Mouse (Mus musculus): ENCODE results near the gene Rps15. TPM values are rescaled to one million over a fixed set of nuclear protein-coding genes. Genes with fewer than 3 reads are reported as not detected.

Gene Rps15
- polyA plus RNA-seq, 1 experiment from 2014 or later = 882 TPM

DNA sequence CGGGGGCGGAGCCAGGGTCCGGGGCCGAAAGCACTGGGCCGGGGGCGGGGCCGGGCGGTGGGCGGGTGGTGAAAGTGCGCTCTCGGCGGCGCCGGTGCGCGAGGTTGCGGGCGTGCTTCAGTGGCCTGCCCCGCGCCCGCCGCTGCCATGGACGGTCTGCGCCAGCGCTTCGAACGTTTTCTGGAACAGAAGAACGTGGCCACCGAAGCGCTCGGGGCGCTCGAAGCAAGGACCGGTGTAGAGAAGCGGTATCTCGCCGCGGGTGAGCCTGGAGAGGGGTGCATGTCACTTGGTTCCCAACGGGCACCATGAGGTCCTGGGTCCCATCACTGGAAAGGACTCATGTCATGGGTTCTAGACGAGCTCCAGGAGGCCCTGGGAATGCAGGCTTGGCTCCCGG, 37.8 kb downstream of the Rps15 start:
- DNase-seq (ENCODE audit: low spot score) = no peak
- no peaks in the 10 kb centered on the region for H3K36me3 ChIP-seq
- H3K4me3 ChIP-seq = peak overlapping the region; percentile 67
- H3K27me3 ChIP-seq (ENCODE audit: insufficient read depth, poor library complexity, severe bottlenecking) = peaks cover 88% of the 10 kb centered on the region
- H3K9me3 ChIP-seq = no peaks in the 10 kb centered on the region
- H3K4me1 ChIP-seq = peaks cover 39% of the 10 kb centered on the region
- 3% methylated on average over 40 of the region's 41 CpGs for WGBS
- H3K27ac ChIP-seq = peak overlapping the region; percentile 75

DNA sequence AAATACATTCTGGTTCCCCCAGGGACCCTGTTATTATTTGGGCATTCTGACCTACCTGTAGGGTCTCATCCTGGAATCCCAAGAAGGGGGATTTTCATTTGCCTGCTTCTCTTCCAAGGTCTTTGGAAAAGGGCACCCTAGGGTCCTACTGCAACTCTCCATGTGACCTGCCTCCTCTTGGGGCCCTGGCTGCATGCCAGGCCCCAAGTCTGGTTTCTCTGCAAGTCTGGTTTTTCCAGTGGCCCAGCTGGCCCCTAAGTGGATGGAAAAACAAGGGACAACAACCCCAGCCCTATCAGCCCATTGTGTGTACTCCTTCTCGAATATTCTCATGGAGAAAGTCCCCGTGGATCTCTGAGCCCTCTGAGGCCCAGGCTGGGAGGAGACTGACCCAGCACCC, 38.6 kb downstream of the Rps15 start:
- Histone ChIP-seq H3K27me3 (ENCODE audit: insufficient read depth, poor library complexity, severe bottlenecking) (peaks cover 88% of the 10 kb centered on the region), H3K27ac (no peak overlapping the region), H3K4me3 (peak overlapping the region; percentile 67), H3K9me3 (no peaks in the 10 kb centered on the region), H3K36me3 (no peaks in the 10 kb centered on the region), H3K4me1 (peaks cover 36% of the 10 kb centered on the region)
- DNase-seq (ENCODE audit: low spot score) = no peak
- 70% methylated on average over 2 of the region's 2 CpGs for WGBS

GRCm38 (mm10) chr10:80331636-80332524, 39.6 kb downstream of the Rps15 start:
- Histone ChIP-seq H3K4me3 (no peak overlapping the region; the same call in 1 of the 2 replicates), H3K27ac (peak overlapping the region; percentile 59), H3K36me3 (no peaks in the 10 kb centered on the region), H3K9me3 (no peaks in the 10 kb centered on the region), H3K4me1 (peaks cover 36% of the 10 kb centered on the region), H3K27me3 (ENCODE audit: insufficient read depth, poor library complexity, severe bottlenecking) (peaks cover 88% of the 10 kb centered on the region)
- 46% methylated on average over 10 of the region's 10 CpGs for WGBS
- peak; percentile 92 for DNase-seq (ENCODE audit: low spot score)

DNA sequence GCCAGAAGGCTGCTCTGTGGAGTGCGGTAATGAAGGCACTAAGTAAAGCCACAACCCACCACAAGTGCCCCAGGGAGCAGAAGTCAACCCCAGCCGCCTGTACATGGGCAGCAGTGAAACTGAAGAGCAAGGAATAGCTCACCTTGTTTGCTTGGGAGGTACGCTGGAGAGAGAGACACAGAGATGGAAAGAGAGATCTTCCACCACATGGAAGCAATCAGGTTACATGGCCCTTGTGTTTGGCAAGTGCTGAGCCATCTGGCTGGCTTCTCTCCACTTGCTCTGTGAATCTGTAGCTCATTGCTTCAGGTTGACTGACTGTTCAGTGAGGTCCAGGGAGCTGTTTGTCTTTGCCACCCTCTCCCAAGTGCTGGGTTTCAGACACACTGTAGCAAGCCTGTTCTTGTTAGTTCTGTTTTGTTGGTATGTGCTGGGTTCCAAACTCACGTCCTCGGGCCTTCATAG, 40.3 kb downstream of the Rps15 start:
- Histone ChIP-seq H3K36me3 (no peaks in the 10 kb centered on the region), H3K9me3 (no peaks in the 10 kb centered on the region), H3K27ac (peak overlapping the region; percentile 59), H3K4me1 (peaks cover 36% of the 10 kb centered on the region), H3K4me3 (no peak overlapping the region), H3K27me3 (ENCODE audit: insufficient read depth, poor library complexity, severe bottlenecking) (peaks cover 84% of the 10 kb centered on the region)
- WGBS = 77% methylated on average over 5 of the region's 5 CpGs
- DNase-seq (ENCODE audit: low spot score) = no peak

DNA sequence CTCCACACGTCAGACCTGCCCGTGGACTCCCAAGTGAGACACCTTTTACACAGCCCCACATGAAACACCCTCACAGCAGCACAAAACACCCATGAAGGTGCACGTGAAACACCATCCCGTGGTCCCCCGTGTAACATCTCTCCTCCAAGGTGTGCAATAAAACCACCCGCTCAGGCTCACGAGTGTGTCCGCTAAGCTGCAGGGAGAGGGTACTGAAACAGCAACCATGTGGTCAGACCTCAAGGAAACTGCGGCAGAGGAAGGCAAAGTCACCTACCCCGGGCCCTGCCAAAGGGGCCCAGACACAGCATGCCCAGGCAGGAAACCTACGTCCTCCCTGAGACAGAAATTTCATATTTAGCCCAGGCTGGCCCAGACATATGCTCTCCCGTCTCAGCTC, 44.0 kb downstream of the Rps15 start:
- 84% methylated on average over 12 of the region's 12 CpGs for WGBS

DNA sequence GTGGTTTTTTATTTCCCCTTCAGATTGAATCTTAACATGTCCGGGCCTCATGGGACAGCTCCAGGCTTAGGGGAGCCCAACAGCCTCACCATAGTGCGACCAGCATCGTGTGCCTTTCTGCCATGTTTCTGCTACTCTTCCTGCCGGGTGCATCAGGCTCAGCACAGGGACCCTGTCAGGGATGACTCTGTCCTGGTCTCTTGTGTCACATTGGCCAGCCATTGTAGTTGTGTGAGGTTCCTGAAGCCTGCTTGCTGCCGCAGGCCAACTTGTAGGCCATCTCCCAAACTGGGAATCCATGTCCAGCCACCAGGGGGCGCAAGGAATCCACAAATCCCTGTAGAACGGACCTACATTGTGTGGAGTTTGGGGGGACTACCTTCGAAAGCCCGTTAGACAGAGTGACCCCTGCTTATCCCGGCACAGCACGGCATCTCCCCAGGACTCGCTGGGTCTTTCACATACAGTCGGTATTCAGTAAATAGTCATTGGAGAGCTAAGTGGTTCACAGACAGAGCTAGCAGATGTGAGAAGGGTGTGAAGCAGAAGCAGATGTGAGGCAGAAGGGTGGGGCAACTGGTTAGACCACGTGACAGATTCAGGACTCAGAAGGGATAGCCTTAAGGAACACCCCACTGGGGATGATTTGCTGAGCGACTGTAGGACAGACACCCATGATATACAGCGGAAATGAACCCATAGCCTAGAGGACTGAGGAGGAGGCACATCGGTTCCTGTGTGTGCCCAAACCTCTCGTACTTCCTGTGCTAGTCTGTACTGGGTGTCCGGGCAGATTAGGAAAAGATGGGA, 47.9 kb downstream of the Rps15 start:
- Histone ChIP-seq H3K4me1 (peaks cover 49% of the 10 kb centered on the region), H3K36me3 (no peaks in the 10 kb centered on the region), H3K27ac (no peak overlapping the region), H3K27me3 (ENCODE audit: insufficient read depth, poor library complexity, severe bottlenecking) (peaks cover 86% of the 10 kb centered on the region), H3K4me3 (no peak overlapping the region), H3K9me3 (no peaks in the 10 kb centered on the region)
- peak; percentile 94 for DNase-seq (ENCODE audit: low spot score)
- 25% methylated on average over 19 of the region's 19 CpGs for WGBS

More for the DNA sequence above, 44.0 kb downstream of the Rps15 start:
- Histone ChIP-seq H3K4me1 (peaks cover 24% of the 10 kb centered on the region), H3K27me3 (ENCODE audit: insufficient read depth, poor library complexity, severe bottlenecking) (peaks cover 86% of the 10 kb centered on the region), H3K36me3 (no peaks in the 10 kb centered on the region), H3K27ac (no peak overlapping the region), H3K9me3 (no peaks in the 10 kb centered on the region), H3K4me3 (no peak overlapping the region)
- no peak for DNase-seq (ENCODE audit: low spot score)

GRCm38 (mm10) chr10:80341026-80341425, 48.8 kb downstream of the Rps15 start:
- Histone ChIP-seq H3K36me3 (no peaks in the 10 kb centered on the region), H3K27ac (no peak overlapping the region), H3K4me3 (no peak overlapping the region), H3K4me1 (peaks cover 52% of the 10 kb centered on the region), H3K27me3 (ENCODE audit: insufficient read depth, poor library complexity, severe bottlenecking) (peaks cover 86% of the 10 kb centered on the region), H3K9me3 (no peaks in the 10 kb centered on the region)
- no peak for DNase-seq (ENCODE audit: low spot score)
- WGBS = 16% methylated on average over 21 of the region's 21 CpGs

DNA sequence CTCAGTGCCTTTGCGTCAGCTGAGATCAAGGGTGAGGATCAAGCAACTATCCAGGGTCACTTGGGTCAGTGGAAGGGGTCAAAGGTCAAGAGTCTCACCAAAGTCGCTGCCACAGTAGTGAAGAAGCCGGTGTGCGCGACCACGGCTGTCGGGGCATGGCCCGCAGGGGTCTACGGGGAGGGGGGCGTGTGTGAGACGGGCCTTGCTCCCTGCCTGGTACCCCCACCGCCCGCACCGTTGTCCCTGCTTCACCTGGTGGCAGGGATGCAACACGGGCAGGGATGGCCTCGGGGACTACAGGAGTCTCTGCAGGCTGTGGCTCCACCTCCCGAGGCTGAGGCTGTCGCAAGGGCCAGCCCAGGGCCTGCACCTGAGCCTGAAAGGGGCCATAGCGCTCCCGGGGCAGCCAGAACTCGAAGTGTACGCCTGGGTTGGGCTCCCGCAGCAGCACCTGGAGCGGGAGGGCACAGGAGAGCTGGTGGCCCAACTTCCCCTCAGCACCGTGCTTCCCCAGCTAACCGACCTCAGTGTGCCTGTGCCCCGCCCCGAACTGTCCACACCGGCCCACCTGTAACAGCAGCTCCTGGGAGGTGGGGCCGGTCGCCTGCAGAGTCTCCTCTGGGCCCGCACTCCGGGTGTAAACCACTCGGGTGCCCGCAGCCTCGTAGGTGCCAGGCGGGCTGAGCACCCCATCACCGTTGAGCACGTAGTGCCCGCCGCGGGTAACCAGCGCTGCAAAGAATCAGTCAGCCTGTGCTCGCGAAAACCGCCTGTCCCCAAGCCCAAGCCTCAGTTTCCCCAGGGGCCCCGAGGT, 49.4 kb downstream of the Rps15 start:
- peaks cover 86% of the 10 kb centered on the region for H3K27me3 ChIP-seq (ENCODE audit: insufficient read depth, poor library complexity, severe bottlenecking)
- H3K9me3 ChIP-seq = no peaks in the 10 kb centered on the region
- WGBS = 5% methylated on average over 47 of the region's 47 CpGs
- H3K27ac ChIP-seq = peak overlapping the region; percentile 2; the same call in 1 of the 2 replicates
- peak overlapping the region; percentile 52 for H3K4me3 ChIP-seq
- H3K36me3 ChIP-seq = no peaks in the 10 kb centered on the region
- DNase-seq (ENCODE audit: low spot score) = no peak
- peaks cover 52% of the 10 kb centered on the region for H3K4me1 ChIP-seq

DNA sequence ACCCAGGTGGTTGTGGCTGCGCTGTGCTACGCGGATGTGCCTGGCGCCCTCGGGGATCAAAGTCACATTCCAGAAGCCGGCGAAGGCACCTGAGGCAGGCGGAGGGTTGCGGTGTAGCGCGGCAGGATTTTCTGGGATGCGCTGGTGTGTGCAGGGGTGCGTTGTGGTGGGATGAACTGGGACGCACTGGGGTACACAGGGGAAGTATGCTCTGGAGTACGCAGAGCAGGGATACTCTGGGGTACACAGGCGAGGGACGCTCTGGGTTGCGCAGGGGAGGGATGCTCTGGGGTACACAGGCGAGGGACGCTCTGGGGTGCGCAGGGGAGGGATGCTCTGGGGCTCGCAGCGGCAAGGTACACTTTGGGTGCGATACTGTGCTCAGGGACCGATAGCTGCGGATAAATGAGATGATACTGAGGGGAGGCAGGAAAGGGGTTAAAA, 50.1 kb downstream of the Rps15 start:
- Histone ChIP-seq H3K36me3 (no peaks in the 10 kb centered on the region), H3K27me3 (ENCODE audit: insufficient read depth, poor library complexity, severe bottlenecking) (peaks cover 89% of the 10 kb centered on the region), H3K4me3 (peak overlapping the region; percentile 52), H3K9me3 (no peaks in the 10 kb centered on the region), H3K27ac (no peak overlapping the region), H3K4me1 (peaks cover 54% of the 10 kb centered on the region)
- WGBS = 3% methylated on average over 26 of the region's 26 CpGs
- DNase-seq (ENCODE audit: low spot score) = no peak

DNA sequence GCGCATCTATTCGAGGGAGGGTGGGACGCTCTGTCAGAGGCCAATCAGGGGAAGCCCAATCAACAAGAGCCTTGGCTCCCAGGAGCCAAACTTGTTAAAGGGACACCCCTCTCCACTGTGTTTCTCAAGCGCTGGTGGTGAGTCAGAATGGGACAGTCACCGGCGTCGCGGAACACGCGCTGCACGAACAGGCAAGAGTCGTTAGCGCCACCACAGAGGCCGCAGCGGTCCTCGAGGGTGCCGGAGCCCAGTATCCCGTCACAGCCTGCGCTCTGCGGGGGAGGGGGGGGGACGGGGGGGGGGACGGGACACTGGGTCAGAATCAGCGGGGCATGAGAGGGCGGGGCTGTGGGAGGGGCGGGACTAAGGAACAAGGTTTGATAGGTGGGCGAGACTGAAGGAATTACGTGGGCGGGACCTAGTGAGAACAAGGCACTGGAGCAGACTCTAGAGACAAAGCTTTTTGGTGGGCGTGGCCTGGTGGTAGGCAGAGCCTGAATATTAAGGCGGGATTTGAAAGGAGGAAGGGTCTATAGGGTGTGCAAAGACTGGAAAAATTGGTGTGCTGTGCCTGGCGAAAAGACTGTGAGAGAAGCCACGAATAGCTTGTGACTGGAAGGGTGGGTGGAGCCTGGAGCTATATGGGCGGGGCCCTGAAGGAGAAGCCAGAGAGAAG, 50.6 kb downstream of the Rps15 start:
- Histone ChIP-seq H3K27ac (0 out of 2 replicates have a peak overlapping the region, but pooled peaks have one; percentile 18), H3K4me3 (peak overlapping the region; percentile 52), H3K9me3 (no peaks in the 10 kb centered on the region), H3K36me3 (no peaks in the 10 kb centered on the region), H3K27me3 (ENCODE audit: insufficient read depth, poor library complexity, severe bottlenecking) (peaks cover 93% of the 10 kb centered on the region), H3K4me1 (peaks cover 59% of the 10 kb centered on the region)
- under 1% methylated on average over 33 of the region's 33 CpGs for WGBS
- DNase-seq (ENCODE audit: low spot score) = peak; percentile 89

DNA sequence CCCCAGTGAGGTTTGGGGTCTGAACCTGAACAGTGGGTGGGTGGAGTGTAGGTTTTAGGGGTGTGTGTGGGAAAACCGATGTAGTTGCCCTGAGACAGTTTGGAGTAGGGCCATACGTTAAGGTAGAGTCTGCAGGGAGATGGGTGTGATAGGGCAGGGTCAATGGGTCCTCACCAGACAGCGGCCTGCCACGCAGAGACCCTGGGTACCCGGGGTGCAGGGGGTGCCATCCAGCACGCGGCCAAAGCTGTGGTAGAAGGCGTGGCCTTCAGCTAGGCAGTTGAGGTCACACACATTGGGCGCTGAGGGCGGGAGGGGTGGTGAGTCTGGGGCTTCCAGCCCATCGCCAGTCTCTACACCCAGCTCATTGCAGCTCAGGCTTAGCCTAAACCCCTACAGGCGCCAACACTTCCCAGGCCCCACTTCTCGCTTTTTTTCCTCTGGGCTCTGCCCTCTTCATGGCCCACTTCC, 51.2 kb downstream of the Rps15 start:
- Histone ChIP-seq H3K9me3 (no peaks in the 10 kb centered on the region), H3K4me3 (peak overlapping the region; percentile 52), H3K4me1 (peaks cover 65% of the 10 kb centered on the region), H3K27me3 (ENCODE audit: insufficient read depth, poor library complexity, severe bottlenecking) (peaks cover 93% of the 10 kb centered on the region), H3K36me3 (no peaks in the 10 kb centered on the region), H3K27ac (0 out of 2 replicates have a peak overlapping the region, but pooled peaks have one; percentile 18)
- WGBS = 26% methylated on average over 13 of the region's 13 CpGs
- DNase-seq (ENCODE audit: low spot score) = no peak
